Mouse (Mus musculus) bone marrow, adult 2 months (tissue): ENCODE measurements around the gene Actl7a.

Source experiments
- CTCF ChIP-seq: fragments of 200-500 bp; IDR thresholded peaks from 2 replicates; pipeline ENCODE4 v1.5.1; 2011; ENCODE audit warnings: low read length, control low read depth; ENCODE audit not compliant: control insufficient read depth, insufficient read depth
- POLR2A ChIP-seq: fragments of 200-500 bp; IDR thresholded peaks from 2 replicates; pipeline ENCODE4 v1.6.1; 2011; ENCODE audit warnings: low read depth, mild to moderate bottlenecking, control low read depth, low read length, borderline replicate concordance; ENCODE audit not compliant: control insufficient read depth

GRCm38 (mm10) chr4:56722346-56722745 lies 20.9 kb upstream of the Actl7a start:
- TF ChIP-seq CTCF (no peak), POLR2A (no peak)
